Mouse (Mus musculus) regulatory T cell (primary cell): ENCODE measurements around the gene Ube2v1.
"Not testable (repeated sequence)": the region's sequence is repeated elsewhere in the genome, so short reads cannot be mapped to it uniquely, and the experiment has no call there.

ENCODE experiments used
- in situ Hi-C: fragments of 300-600 bp; cut with MboI, MseI; formaldehyde crosslinking; loops from one replicate; pipeline ENCODE4 v1.15.1; 2025; ENCODE audit warnings: high pct_unique_total_duplicates

Gene Ube2v1

DNA sequence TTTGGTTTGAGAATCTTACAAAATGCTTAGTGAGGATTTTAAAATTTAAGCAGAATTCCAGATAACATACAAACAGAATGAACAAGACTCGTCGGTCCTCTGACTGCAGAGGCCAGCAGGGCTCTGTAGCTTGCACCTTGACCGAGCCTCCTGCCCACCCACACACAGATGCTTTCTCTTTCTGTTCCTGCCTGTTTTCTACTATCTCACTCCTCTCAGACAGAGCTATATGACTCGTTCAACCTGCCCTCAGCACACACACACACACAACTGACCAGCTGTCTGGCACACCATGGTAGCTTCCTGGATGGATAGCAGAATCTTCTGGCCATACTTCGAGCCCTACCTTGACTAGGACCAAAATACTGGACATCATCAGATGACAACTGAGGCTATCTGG is 8.9 kb downstream of the Ube2v1 start:
- in situ Hi-C loops, result no loop called here

DNA sequence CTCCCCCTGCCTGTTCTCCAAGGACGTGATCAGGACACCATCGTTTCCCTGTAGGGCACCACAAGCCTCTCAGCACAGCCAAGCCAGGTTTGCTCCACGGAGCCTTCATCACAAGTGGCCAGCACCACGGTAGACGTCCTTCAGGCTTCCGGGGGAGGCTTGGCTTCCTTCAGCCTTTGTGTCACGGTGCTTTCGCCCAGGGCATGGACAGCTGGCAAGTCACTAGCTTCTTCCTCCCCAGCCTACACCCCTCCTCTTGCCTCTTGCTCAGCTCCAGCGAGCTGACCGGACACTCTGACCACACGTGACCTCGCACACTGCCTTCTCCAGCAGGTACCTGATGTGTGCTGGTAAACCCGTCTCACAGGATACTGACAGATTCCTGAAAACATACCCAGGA is 9.5 kb downstream of the Ube2v1 start:
- in situ Hi-C loops, result no loop called here

DNA sequence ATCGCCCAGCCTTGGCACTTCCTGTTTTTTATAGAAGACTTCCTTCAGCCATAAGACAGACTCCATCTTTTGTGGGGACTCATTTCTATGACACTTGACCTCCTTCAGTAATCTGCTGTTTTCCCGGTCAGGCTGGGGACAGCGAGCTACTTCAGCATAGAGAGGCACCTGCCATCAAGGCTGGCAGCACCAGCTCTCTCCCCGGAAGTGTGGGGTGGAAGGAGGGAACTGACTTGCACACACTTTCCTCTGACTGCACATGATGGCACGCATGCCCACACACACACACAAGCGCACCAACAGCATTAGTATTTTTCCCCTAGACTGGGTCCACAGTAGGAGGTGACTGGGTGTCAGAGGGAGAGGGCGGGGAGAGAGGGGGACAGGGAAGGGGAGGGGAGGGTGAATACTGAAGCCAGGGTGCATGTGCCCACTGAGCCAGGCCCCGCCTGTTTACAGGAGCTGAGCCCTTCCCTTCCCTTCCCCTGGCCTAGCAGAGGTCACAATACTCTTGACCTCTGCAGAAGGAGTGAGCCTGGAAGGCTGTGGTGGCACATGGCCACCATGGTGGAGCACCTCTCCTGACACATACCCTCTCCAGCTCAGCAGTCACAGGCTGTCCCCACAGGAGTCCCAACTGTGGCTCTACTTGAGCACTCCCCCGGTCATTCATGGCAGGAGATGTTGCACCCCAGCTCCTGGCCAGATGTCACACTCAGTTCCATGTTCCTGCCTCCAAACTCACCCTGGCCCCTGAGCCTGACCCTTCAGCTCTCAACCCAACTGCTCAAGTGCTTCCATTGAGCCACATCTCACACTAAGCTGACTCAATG is 10.4 kb downstream of the Ube2v1 start:
- in situ Hi-C loops, result no loop called here

DNA sequence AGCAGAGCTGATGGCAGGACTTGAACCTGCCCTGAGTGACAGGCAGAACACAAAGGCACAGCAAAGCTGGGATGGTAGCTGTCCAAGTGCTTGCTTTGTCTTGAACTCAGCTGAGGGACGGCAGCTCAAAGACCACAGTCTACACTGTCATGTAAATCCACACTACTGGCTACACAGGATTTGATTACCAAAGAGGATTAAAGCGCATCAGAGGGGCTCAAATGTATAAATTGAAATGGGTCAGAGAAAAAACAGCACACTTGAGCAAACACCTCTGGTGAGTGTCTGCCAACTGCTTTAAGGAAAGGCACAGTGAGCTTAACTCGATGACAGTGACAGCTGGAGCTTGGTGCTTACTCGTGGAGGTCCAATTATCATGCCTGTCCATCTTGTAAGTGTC is 14.4 kb downstream of the Ube2v1 start:
- in situ Hi-C loops, result loop anchor here (5.0 kb wide), 1 partner anchor 275 kb away; no protein-coding TSS in a partner anchor

DNA sequence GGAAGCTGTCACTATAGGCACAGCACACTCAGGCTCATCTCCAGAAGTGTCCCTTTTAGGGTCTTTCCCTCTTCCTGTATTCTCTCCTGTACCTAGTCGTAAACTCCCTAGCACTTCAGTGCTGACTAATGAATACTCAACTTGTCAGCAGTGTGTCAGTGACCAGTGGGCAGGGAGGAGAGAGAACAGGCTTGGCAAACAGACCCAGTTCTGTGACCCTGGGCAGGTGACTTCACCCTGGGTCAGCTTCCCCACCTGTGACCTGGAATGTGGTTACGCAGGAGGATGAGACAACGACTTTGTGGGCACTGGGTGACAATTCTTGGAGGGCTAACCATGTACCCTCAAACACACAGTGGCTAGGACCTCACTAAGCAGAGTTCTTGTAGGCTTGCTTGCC is 14.9 kb downstream of the Ube2v1 start:
- in situ Hi-C loops, result loop anchor here (5.0 kb wide), 1 partner anchor 275 kb away; no protein-coding TSS in a partner anchor

DNA sequence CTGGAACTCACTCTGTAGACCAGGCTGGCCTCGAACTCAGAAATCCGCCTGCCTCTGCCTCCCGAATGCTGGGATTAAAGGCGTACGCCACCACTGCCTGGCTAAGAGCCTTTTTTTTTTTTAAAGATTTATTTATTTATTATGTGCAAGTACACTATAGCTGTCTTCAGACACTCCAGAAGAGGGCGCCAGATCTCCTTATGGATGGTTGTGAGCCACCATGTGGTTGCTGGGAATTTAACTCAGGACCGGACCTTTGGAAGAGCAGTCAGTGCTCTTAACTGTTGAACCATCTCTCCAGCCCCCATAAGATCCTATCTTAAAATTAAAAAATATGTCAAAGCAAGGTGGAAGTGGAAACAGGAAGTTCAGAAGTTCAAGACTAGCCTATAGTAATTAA is 18.6 kb downstream of the Ube2v1 start:
- in situ Hi-C loops, result not testable (repeated sequence)

DNA sequence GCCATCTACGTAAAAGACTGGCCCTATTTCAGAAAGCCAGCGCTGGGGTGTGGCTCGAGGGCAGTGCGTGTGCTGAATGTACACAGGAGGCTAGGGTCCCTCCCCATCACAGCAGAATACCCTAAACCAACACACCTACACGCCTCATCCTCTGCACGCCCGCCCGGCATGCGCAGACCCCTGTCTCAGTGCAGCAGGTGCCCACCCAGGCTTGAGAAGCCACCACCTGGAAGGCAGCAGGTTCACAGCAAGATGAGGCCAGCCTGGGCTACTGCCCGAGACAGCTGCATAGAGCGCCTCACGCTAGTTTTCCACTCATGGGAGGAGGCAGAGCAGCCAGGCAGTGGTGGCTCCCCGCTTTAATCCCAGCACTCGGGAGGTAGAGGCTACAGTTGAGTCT is 19.8 kb downstream of the Ube2v1 start:
- in situ Hi-C loops, result no loop called here

DNA sequence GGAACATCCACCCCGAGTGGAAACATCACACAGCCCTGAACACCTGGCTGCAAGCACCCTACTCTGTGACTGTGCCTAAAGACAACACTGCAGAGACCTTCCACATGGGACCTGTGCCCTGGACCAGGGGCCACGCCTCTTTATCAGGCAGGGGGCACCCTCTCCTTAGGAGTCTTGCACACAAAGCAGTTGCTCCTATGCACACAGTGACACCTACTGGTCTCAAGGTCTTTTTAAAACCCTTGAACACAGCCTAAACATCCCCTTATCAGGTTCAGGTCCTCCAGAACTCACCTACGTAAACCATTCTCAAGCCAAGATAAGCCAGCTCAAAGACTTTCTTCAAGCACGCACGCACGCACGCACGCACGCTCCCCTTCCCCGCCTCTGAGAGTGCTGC is 20.6 kb downstream of the Ube2v1 start:
- in situ Hi-C loops, result no loop called here

DNA sequence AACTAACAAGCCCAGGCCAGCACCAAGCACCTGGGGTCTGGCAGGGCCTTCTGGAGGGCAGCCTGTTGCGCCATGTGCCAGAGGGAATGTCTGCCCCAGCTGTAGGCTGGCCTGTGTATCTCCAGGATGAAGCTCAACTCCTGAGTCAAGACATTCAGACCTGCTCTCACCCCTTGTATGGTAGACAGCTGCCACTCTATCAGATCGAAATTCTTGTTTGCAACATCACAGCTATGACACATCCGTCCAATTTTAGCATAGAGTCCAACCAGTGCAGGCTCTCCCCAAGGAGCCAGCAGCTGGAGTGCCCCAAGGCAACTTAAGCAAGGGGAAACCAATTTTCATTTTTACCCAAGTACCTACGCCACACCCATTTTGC is 25.2 kb downstream of the Ube2v1 start:
- in situ Hi-C loops, result no loop called here

DNA sequence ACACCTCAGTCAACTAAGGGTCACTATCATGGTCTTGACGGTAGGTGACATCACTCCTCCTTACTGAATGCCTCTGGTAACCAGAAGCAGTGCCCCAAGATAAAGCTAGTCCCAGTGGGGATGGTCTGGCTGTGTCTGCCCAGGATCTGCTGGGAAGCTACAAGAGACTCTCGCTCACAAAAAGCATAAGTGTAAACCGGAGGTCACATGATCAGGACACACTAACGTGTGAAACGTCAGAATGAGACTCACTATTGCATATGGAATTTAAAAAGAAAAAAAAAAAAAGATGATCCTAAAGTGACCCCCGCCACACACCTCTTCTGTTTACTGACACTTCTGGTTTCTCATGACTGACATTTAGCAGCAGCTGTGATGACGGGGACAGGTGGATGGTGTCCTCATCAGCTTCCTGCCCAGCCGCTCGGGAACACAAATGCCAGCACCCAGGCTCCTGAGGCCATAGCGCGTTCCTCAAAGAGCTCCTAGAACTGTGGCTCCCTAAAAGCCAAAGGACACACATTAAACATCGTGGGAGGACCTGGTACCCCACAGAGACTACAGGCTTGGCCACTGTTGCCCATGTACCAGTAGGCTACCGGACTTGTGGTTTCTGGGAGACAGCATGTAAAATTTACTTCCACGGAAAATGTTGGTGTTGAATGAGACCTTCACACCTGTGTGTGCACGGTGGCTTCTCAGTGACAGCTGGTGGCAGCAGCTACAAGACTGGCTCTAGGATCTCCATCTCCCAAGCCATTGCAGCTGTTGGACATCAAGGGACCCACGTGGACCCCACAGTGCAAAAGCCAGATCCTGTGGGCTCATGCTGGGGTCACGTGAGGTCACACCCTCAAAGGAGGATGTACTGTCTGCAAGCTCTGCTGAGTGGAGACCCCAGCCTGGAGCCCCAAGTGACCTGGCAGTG is 25.8 kb downstream of the Ube2v1 start:
- in situ Hi-C loops, result no loop called here

DNA sequence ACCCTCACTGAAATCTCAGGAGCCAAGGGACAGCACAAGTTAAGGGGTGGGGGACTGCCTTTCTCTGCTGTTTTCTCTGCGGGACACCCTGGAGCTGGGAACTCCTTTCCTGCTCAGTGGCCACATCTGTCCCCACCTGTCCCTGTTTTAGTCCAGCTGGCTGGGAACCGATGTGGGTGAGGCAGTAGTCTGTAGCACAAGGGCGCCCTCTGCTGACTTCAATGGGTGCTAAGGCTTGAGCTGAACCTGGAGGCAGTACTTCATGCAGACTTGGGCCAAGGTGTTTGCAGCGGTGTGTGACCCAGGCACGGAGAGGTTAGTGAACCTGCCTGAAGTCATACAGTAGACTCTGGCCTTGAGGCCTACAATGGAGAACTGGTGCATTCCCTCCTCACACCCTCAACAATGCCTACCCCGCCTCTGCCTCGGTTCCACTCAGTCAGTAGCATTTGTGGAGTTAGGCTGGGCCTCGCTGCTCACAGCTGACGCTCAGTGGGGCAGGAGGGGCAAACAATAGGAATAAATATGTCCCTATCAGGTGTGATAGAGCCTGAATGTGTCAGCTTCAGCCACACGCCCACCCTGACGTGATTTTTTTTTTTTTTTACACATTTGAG is 26.6 kb downstream of the Ube2v1 start:
- in situ Hi-C loops, result no loop called here

DNA sequence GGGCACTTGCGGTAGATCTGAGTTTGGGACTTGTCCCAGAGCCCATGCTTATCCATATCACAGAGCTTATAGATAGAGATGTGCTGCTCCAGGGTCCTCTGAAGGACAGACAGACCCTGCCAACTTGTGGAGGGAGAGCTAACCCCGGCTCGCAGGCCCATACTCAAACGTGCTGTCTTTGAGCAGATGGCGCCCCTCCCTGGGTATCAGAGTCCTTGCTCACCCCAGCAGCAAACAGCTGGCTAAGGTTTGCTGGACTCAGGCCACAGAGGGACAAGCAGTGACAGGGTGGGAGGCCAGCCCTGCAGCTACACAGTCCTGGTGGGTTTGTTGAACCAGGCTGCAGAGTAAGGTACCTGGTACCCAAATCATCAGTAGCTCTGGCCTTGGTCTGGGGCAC is 28.9 kb downstream of the Ube2v1 start:
- in situ Hi-C loops, result loop anchor here (5.0 kb wide), 1 partner anchor 71 kb away; no protein-coding TSS in a partner anchor

DNA sequence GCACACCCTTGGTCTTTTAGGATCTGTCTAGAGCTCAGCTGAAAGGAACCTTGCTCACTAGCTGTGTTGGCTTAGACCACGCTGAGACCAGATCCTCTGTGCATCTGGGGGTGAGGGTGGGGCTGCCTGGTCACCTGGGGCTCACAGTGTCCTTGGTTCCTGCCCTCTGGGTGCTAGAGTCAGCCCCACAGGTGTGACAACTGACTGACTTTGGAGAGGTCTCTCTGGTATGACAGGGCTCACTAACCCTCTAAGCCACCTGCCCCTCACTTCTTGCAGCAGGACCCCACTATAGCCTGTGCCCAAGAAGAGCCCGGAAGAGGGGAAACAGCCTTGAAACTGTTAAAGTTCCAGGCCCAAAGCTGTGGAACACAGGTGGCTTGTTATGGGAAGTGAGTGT is 29.5 kb downstream of the Ube2v1 start:
- in situ Hi-C loops, result loop anchor here (5.0 kb wide), 1 partner anchor 70 kb away; no protein-coding TSS in a partner anchor

DNA sequence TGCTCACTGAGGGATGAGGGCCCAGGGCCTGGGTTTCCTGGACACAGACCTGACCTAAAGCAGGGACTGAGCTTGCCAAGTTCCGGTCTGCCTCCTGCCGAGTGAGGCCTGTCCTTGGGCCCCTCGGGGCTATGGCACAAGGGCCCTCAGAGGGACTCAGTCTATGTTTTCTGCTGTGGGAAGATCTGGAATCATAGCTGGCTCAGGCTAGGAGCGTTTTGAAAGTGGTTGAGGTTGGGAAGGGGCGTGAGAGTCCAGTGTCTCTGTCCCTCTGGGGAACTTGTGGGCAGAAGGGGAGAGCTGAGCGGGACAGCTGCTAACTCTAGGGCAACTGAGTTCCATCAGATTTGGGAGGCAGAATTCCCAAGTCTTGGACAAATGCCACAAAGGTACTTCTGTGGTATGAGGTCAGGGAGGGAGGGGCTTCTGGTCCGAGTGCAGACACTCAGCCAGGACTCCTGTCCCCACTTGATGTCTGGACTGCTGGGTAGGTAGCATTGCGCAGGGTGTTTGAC is 31.4 kb downstream of the Ube2v1 start:
- in situ Hi-C loops, result loop anchor here (5.0 kb wide), 1 partner anchor 68 kb away; no protein-coding TSS in a partner anchor

DNA sequence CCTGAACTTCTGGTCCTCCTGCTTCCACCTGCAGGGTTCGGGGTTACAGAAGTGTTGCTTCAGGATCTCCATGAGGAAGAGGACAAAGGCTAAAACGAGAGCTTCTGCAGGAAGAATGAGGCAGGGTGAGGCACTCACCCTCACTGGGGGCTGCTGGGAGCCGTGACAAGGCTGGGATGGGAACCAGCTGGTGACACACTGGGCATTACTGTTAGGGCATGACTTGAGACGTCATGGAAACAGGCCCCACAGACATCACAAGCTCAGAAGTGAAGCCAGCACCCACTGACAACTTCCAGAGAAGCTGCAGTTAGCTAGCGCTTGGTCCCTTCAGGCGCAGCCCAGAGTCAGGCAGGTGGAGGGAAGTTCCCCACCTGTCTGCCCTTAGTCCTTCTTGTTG is 32.0 kb downstream of the Ube2v1 start:
- in situ Hi-C loops, result loop anchor here (5.0 kb wide), 1 partner anchor 68 kb away; no protein-coding TSS in a partner anchor

DNA sequence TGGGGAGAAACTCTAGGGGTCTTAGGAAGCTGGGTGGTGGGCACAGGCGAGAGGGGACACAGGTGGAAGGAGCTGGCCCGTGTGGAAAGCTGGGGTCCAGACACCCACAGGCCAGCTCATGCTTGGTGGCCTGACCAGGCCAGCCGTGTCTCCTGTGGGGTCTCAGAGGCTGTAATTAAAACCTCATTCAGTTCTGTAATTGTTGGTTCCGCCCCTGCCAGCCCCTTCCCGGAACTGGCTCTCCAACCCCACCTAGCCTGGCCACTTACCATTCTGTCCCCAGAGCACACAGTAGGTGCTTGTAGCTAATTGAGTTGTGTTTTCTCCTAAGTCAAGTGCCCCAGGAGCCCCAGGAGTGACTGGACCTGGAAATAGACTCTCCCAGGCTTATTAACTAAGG is 32.7 kb downstream of the Ube2v1 start:
- in situ Hi-C loops, result no loop called here

DNA sequence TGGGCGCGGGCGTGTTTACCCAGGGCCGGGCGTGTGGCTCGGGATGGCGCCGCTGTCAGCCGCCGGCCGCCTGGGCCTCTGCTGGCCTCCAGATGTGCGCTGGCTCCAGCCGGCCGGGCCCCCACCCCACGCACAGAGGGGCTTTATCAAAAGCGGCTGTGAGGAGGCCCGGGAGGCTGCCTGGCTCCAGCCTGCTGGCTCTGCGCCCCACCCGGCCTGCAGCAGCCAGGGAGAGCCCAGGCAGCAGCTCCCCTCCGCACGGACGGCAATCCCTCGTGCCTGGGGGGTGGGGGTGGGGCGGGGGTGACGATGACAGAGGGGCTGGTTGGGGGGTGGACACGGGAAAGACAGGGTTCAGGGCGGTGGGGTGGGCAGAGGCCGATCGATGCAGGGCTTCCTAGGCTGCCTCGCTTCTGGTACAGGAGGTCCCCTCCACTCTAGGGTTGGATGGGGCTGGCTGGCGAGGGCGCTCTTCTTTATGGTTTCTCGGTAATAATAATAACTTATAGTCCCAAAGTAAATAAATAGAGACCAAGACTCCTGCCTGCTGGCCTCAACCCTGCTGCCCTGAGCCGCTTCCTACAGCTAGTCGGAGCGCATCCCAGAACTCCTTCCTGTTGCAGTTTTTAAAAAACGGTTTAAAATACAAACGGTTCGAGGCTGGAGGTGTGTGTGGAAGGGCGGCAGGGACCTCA is 34.3 kb downstream of the Ube2v1 start:
- in situ Hi-C loops, result no loop called here

DNA sequence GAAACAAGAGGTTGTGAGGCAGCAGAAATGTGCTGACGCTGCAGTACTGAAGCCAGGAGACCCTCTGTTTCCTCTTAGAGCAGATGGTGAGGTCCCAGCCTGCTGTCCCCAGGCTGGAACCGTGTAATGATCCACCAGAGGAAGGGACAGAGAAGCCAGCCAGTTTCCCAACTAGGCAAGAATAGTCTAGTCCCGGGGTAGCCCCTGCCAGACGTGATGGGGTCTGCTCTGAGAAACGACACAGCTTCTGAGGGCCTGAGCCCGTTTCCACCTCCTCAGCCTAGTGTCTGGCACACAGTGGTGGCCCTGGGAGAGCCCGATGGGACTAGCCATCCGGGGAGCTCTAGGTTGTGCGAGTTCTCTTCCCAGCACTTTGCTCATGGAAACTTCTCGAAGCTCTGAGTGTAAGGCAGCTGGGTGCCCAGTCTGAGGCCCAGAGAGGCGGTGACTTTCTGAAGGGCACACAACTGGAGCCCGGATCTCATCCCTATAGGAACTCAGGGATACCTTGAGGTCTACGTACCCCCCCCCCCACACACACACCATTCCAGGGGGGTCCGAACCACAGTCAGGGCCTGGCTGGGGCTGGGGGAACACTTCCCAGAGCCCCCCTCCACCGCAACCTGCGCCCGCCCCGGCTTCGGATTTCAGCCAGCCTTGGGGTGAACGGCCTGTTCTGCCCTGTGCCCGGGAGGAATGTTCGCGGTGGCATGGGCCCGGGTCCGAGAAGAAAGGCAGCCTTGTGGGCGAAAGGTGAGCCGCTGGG is 35.0 kb downstream of the Ube2v1 start:
- in situ Hi-C loops, result no loop called here

DNA sequence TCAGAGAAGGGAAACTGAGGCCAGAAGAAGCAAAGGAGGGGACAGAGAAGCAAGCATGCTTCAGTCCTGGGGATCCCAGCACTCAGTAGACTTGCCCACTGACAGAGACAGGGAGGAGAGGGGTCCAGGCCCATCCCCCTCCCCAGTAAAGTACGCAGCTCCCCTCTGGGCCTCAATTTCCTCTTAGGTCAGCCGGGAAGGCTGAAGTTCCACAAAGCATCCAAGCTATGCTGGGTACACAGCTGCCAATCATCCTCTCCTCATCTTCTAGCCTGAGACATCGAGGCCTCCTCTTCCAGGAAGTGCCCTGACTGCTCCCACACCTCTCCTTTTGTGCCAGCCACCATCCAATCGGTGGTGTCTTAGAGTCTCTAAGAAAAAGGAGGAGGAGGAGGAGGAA is 35.6 kb downstream of the Ube2v1 start:
- in situ Hi-C loops, result no loop called here

DNA sequence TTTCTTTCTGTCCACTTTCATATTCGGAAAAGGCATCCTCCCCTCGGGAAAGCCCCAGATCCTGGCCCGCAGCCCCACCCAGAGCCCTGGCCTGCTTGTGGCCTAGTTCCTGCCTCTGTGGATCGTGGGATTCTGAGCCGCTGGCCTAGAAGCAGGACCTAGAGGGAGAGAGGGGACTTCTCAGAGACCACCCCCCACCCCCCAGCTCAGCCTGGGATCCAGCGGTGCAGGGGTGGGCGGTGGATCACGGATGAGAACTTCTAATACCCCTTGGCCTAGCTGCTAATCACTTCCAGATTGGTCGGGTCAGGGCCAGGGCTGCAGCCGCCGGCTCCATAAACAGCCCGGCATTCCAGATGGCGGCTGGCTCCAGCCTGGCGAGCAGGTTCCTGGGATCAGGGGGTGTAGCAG is 36.1 kb downstream of the Ube2v1 start:
- in situ Hi-C loops, result no loop called here
